ENCODE assay signal across 10 mouse cellular contexts in the genomic region with DNA sequence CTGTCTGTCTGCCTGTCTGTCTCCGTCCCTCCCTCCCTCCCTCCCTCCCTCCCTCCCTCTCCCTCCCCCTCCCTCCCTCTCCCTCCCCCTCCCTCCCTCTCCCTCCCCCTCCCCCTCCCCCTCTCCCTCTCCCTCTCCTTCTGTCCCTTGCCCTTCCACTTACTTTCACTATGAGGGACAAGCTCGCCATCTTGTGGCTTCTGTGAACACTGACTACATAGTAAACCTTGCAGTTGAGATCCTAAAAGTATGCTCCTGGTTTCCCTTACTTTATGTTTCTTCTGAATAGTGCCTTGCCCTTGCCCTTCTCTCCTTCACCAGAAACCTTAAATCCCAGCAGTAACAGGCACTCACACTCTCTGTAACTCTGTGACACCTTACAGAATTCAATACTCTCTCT.
DNase-seq lines count a peak whose midpoint lies in the region; ATAC-seq and TF ChIP-seq lines count a peak whose summit lies in the region.
"Had no signal": no experiment of that assay in that cellular context is flagged by ENCODE, and none has a peak within 500 bp of the region (broad histone marks: within the 10 kb centered on the region; RNA-seq: fewer than 3 reads in every experiment).

No protein-coding gene starts in this region.

- DNase-seq in cerebellum, postnatal 14 days, result peak; percentile 6 to 24
- DNase-seq in cerebellum, adult 9-10 months, result no peak
- DNase-seq in limb, embryonic 11.5 days (ENCODE audit: low spot score), result peak; percentile 29
- DNase-seq in limb, embryonic 10.5 days (ENCODE audit: low spot score), result no peak
- peak; percentile 68 for DNase-seq in brain, adult 2 months (ENCODE audit: low read depth, low spot score)
- DNase-seq in liver, postnatal 0 days, result no peak
- DNase-seq in cerebellum, postnatal 36 days, result no peak
- DNase-seq in heart, adult 8-10 months (ENCODE audit: low spot score), result no peak

- TF ChIP-seq EP300 in liver, postnatal 0 days (IDR thresholded peaks at IDR 0.05; ENCODE audit: low read depth), result no peak

- no peaks in the 10 kb centered on the region for H3K9me3 ChIP-seq in limb, embryonic 11.5 days (ENCODE audit: control insufficient read depth, low read length)
- no peaks in the 10 kb centered on the region for H3K9me3 ChIP-seq in limb, embryonic 10.5 days (replicated peaks)
- H3K9me3 ChIP-seq in liver, postnatal 0 days (ENCODE audit: low read length), result no peaks in the 10 kb centered on the region
- H3K9me3 ChIP-seq: G1E; megakaryocyte, embryonic 14.5 days had no signal

- 34% methylated on average over 2 of the region's 2 CpGs for WGBS in limb, embryonic 11.5 days
- 28% methylated on average over 2 of the region's 2 CpGs for WGBS in limb, embryonic 10.5 days
- WGBS in liver, postnatal 0 days (ENCODE audit: insufficient replicate concordance), result 29% methylated on average over 2 of the region's 2 CpGs

- H3K4me1 ChIP-seq in limb, embryonic 11.5 days (ENCODE audit: control insufficient read depth, insufficient read depth, low read length), result no peaks in the 10 kb centered on the region
- H3K4me1 ChIP-seq in limb, embryonic 10.5 days, result no peaks in the 10 kb centered on the region
- no peaks in the 10 kb centered on the region for H3K4me1 ChIP-seq in liver, postnatal 0 days (ENCODE audit: insufficient read depth)

- H3K27ac ChIP-seq in limb, embryonic 11.5 days (replicated peaks; ENCODE audit: low read depth, low read length), result no peak overlapping the region
- no peak overlapping the region for H3K27ac ChIP-seq in limb, embryonic 10.5 days
- no peak overlapping the region for H3K27ac ChIP-seq in liver, postnatal 0 days (ENCODE audit: low read depth)

- no peaks in the 10 kb centered on the region for H3K36me3 ChIP-seq in limb, embryonic 11.5 days (ENCODE audit: control insufficient read depth, insufficient read depth, low read length)
- H3K36me3 ChIP-seq in limb, embryonic 10.5 days, result no peaks in the 10 kb centered on the region
- H3K36me3 ChIP-seq in liver, postnatal 0 days (replicated peaks; ENCODE audit: insufficient read depth, low read length), result no peaks in the 10 kb centered on the region
- H3K36me3 ChIP-seq: G1E had no signal

- no peak overlapping the region for H3K4me3 ChIP-seq in limb, embryonic 11.5 days (ENCODE audit: low read depth, low read length)
- H3K4me3 ChIP-seq in limb, embryonic 10.5 days, result no peak overlapping the region
- H3K4me3 ChIP-seq in liver, postnatal 0 days (ENCODE audit: low read depth, low read length), result no peak overlapping the region
- H3K4me3 ChIP-seq: megakaryocyte, embryonic 14.5 days had no signal

- no peak overlapping the region for H3K9ac ChIP-seq in limb, embryonic 11.5 days (ENCODE audit: low read length)
- no peak overlapping the region for H3K9ac ChIP-seq in liver, postnatal 0 days (replicated peaks)

- H3K27me3 ChIP-seq in limb, embryonic 11.5 days (ENCODE audit: control insufficient read depth, insufficient read depth, low read length), result no peaks in the 10 kb centered on the region
- H3K27me3 ChIP-seq in limb, embryonic 10.5 days (ENCODE audit: low read depth, poor library complexity, severe bottlenecking), result no peaks in the 10 kb centered on the region
- no peaks in the 10 kb centered on the region for H3K27me3 ChIP-seq in liver, postnatal 0 days (ENCODE audit: insufficient read depth, low read length)
- H3K27me3 ChIP-seq: megakaryocyte, embryonic 14.5 days had no signal

- no peak overlapping the region for H3K4me2 ChIP-seq in limb, embryonic 11.5 days (ENCODE audit: low read depth, severe bottlenecking)
- no peak overlapping the region for H3K4me2 ChIP-seq in liver, postnatal 0 days (ENCODE audit: low read depth, low read length)

- TF ChIP-seq CTCF in liver, postnatal 0 days (IDR thresholded peaks at IDR 0.05; ENCODE audit: low read depth), result peak; percentile 58

- no peak for ATAC-seq in limb, embryonic 11.5 days (ENCODE audit: insufficient number of reproducible peaks, low FRiP score, low TSS enrichment, low read depth)
- no peak for ATAC-seq in liver, postnatal 0 days

Comparison
In these comparisons a context has a peak if more than half of its experiments do, and no peak if none do; other contexts are left out.
1. DNase-seq: peak in cerebellum, postnatal 14 days (2 of 2), limb, embryonic 11.5 days (single experiment) and brain, adult 2 months (single experiment); none in cerebellum, adult 9-10 months (single experiment), limb, embryonic 10.5 days (single experiment), liver, postnatal 0 days (single experiment), cerebellum, postnatal 36 days (0 of 2) and heart, adult 8-10 months (single experiment).